Mouse (Mus musculus): ENCODE data around the gene Myo1d. TPM values are rescaled to one million over a fixed set of nuclear protein-coding genes. Genes with fewer than 3 reads are reported as not detected.
A peak's percentile ranks its signal among the peaks of the same experiment; 100 is the strongest.

Gene Myo1d
- polyA plus RNA-seq, 1 experiment from 2014 or later = 11.3 TPM

DNA sequence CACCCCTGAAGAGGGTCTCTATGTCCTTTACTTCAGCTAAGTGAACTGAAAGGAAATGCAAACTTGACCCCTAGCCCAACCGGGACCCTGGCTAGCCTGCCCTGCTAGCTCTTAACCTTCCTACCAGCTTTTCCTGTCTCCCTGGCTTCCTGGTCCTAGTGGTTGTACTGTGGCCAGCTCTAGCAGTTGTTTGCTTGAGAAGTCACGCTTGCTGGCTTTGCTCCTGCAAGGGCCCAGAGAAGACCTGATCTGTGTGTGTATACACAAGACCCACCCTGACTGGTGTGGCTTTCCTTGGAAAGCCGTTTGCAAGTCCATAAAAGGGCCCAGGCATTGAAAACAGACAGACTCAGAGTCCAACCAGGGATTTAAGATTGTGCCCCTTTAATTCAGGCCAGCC, 22.9 kb upstream of the Myo1d start:
- 41% methylated on average over 3 of the region's 3 CpGs for WGBS
- Histone ChIP-seq H3K27me3 (replicated peaks) (no peaks in the 10 kb centered on the region), H3K9ac (no peak overlapping the region), H3K36me3 (no peaks in the 10 kb centered on the region), H3K4me2 (no peak overlapping the region), H3K4me3 (no peak overlapping the region), H3K4me1 (replicated peaks) (peaks cover 6% of the 10 kb centered on the region), H3K9me3 (replicated peaks) (no peaks in the 10 kb centered on the region), H3K27ac (ENCODE audit: poor library complexity, severe bottlenecking) (no peak overlapping the region)
- no peak for ATAC-seq (ENCODE audit: insufficient number of reproducible peaks, low FRiP score)

DNA sequence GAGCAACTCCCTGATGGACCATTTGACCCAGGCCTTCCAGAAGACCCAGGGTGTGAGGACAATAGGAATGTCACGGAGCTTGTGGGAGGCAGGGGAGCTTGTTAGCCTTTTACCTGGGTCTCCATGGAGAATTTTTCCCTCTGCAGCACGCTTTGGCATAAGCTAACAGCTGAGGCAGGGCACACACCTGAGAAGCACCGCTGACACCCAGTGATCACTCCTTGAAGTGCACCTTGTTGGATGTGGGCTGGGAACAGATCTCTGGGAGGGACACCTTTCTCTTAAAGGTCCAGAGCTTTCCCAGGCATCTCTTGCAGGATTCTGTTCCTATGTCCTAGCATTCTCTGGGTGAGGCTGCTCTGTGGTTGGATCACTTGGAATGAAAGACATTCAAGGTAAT, 20.2 kb upstream of the Myo1d start:
- WGBS = 42% methylated on average over 3 of the region's 3 CpGs
- Histone ChIP-seq H3K4me3 (no peak overlapping the region), H3K27ac (ENCODE audit: poor library complexity, severe bottlenecking) (no peak overlapping the region), H3K4me2 (no peak overlapping the region), H3K9me3 (replicated peaks) (no peaks in the 10 kb centered on the region), H3K36me3 (no peaks in the 10 kb centered on the region), H3K27me3 (replicated peaks) (no peaks in the 10 kb centered on the region), H3K4me1 (replicated peaks) (peaks cover 6% of the 10 kb centered on the region), H3K9ac (no peak overlapping the region)
- ATAC-seq (ENCODE audit: insufficient number of reproducible peaks, low FRiP score) = no peak

DNA sequence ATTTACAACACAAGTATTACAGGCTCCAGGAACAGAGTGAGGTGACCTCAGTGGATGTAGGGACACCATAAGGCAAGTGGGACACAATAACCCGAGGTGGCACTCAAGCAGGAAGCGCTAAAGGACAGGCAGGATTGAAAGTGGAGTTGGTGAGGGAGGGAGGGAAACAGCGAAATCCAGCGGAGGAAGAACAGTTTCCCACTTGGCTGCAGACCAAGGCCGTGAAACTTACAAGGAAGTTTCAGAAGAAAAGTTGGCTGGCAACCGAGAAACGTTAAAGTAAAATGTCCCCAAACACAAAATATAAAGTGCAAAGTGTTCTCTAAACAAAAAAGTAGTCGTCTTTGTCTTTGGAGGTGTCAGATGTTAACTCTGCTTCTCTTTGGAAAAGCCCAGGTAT, 15.6 kb upstream of the Myo1d start:
- Histone ChIP-seq H3K4me1 (replicated peaks) (no peaks in the 10 kb centered on the region), H3K4me3 (no peak overlapping the region), H3K9me3 (replicated peaks) (no peaks in the 10 kb centered on the region), H3K36me3 (no peaks in the 10 kb centered on the region), H3K4me2 (no peak overlapping the region), H3K27ac (ENCODE audit: poor library complexity, severe bottlenecking) (no peak overlapping the region), H3K9ac (no peak overlapping the region), H3K27me3 (replicated peaks) (no peaks in the 10 kb centered on the region)
- 58% methylated on average over 8 of the region's 8 CpGs for WGBS
- ATAC-seq (ENCODE audit: insufficient number of reproducible peaks, low FRiP score) = no peak

DNA sequence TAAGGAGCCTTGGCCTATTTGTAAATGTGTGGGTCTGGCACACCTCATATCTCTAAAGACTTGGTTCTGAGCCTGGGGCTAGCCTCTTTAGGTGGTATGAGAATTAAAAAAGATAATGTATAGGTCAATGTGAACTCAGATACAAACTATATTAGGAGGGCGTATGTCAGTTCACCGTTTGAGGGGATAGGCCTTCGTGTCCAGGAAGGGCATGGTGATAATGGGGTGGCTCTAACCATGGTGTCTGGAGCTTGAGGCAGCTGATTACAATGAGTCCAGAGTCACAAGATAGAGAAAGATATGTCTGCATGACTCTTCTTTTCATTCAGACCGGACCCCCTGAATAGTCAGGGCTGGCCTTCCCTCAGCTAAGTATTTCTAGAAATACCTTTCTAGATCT, 14.5 kb upstream of the Myo1d start:
- H3K4me2 ChIP-seq = no peak overlapping the region
- no peaks in the 10 kb centered on the region for H3K36me3 ChIP-seq
- H3K27ac ChIP-seq (ENCODE audit: poor library complexity, severe bottlenecking) = no peak overlapping the region
- no peak overlapping the region for H3K9ac ChIP-seq
- H3K4me1 ChIP-seq (replicated peaks) = no peaks in the 10 kb centered on the region
- no peaks in the 10 kb centered on the region for H3K9me3 ChIP-seq (replicated peaks)
- ATAC-seq (ENCODE audit: insufficient number of reproducible peaks, low FRiP score) = no peak
- H3K27me3 ChIP-seq (replicated peaks) = no peaks in the 10 kb centered on the region
- no peak overlapping the region for H3K4me3 ChIP-seq
- 83% methylated on average over 4 of the region's 4 CpGs for WGBS

GRCm38 (mm10) chr11:80793386-80793785, 13.6 kb upstream of the Myo1d start:
- Histone ChIP-seq H3K9me3 (replicated peaks) (no peaks in the 10 kb centered on the region), H3K9ac (no peak overlapping the region), H3K36me3 (no peaks in the 10 kb centered on the region), H3K4me1 (replicated peaks) (no peaks in the 10 kb centered on the region), H3K27ac (ENCODE audit: poor library complexity, severe bottlenecking) (no peak overlapping the region), H3K4me3 (no peak overlapping the region), H3K4me2 (no peak overlapping the region), H3K27me3 (replicated peaks) (no peaks in the 10 kb centered on the region)
- no peak for ATAC-seq (ENCODE audit: insufficient number of reproducible peaks, low FRiP score)
- 83% methylated on average over 4 of the region's 4 CpGs for WGBS

- no peak overlapping the region for H3K9ac ChIP-seq
- 56% methylated on average over 3 of the region's 3 CpGs for WGBS
- no peaks in the 10 kb centered on the region for H3K36me3 ChIP-seq
- no peak for ATAC-seq (ENCODE audit: insufficient number of reproducible peaks, low FRiP score)
- H3K27me3 ChIP-seq (replicated peaks) = no peaks in the 10 kb centered on the region
- H3K4me2 ChIP-seq = no peak overlapping the region
- H3K27ac ChIP-seq (ENCODE audit: poor library complexity, severe bottlenecking) = no peak overlapping the region
- no peak overlapping the region for H3K4me3 ChIP-seq
- H3K4me1 ChIP-seq (replicated peaks) = no peaks in the 10 kb centered on the region
- H3K9me3 ChIP-seq (replicated peaks) = no peaks in the 10 kb centered on the region
Observed at GRCm38 (mm10) chr11:80791677-80792432, 12.0 kb upstream of the Myo1d start.

DNA sequence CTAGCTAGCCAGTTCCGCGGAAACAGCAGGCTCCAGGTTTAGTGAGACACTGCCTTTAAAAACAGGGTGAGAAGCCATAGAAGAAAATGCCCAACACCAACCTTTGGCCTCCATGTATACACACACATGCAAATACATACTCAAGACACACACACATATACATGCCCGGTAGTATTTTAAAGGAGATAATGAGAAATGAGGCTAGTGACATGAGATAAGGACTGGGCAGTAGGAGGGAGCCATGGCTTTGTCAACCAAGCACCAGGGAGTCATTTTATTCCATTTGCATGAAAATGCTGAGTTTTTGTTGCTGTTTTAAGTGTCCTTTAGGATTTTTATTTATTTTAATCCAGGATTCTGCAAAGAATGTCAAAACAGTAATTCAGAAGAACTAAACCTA, 10.6 kb upstream of the Myo1d start:
- Histone ChIP-seq H3K4me2 (no peak overlapping the region), H3K36me3 (no peaks in the 10 kb centered on the region), H3K9me3 (replicated peaks) (no peaks in the 10 kb centered on the region), H3K4me3 (no peak overlapping the region), H3K9ac (no peak overlapping the region), H3K4me1 (replicated peaks) (no peaks in the 10 kb centered on the region), H3K27me3 (replicated peaks) (no peaks in the 10 kb centered on the region), H3K27ac (ENCODE audit: poor library complexity, severe bottlenecking) (no peak overlapping the region)
- WGBS = 60% methylated on average over 3 of the region's 3 CpGs
- no peak for ATAC-seq (ENCODE audit: insufficient number of reproducible peaks, low FRiP score)

DNA sequence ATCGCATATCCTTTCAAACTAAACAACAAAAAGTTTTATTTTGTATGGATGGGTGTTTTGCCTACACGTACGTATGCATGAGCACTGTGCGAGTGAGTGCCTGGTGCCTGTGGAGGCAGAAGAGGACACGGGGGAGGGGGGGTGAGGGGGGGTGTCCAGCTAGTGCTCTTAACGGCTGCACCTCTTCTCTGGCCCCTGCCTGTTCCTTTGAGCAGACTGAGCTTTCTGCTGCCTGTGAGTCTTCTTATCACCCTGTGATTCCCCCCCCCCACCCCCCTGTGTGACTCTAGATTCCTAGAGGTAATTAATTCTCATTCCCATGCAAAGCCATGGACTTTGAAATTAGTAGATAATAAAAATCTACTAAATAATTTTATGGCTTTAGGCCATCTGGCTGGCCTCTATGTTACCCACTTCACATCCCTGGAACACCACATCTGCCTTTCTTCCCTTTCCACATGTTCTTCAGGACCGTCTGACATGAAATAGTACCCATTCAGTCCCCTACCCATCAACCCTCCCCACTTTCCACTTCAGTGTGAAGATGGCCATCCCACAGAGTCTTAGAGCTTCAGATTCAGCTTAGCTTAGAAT, 9.9 kb upstream of the Myo1d start:
- no peak for ATAC-seq (ENCODE audit: insufficient number of reproducible peaks, low FRiP score)
- H3K9ac ChIP-seq = no peak overlapping the region
- H3K27me3 ChIP-seq (replicated peaks) = no peaks in the 10 kb centered on the region
- no peaks in the 10 kb centered on the region for H3K9me3 ChIP-seq (replicated peaks)
- H3K36me3 ChIP-seq = no peaks in the 10 kb centered on the region
- no peaks in the 10 kb centered on the region for H3K4me1 ChIP-seq (replicated peaks)
- WGBS = 50% methylated on average over 7 of the region's 7 CpGs
- no peak overlapping the region for H3K4me3 ChIP-seq
- H3K4me2 ChIP-seq = no peak overlapping the region
- no peak overlapping the region for H3K27ac ChIP-seq (ENCODE audit: poor library complexity, severe bottlenecking)

- H3K9ac ChIP-seq = no peak overlapping the region
- no peaks in the 10 kb centered on the region for H3K9me3 ChIP-seq (replicated peaks)
- H3K4me2 ChIP-seq = no peak overlapping the region
- 66% methylated on average over 5 of the region's 5 CpGs for WGBS
- peaks cover 6% of the 10 kb centered on the region for H3K4me1 ChIP-seq (replicated peaks)
- no peaks in the 10 kb centered on the region for H3K27me3 ChIP-seq (replicated peaks)
- no peak for ATAC-seq (ENCODE audit: insufficient number of reproducible peaks, low FRiP score)
- H3K36me3 ChIP-seq = no peaks in the 10 kb centered on the region
- H3K27ac ChIP-seq (ENCODE audit: poor library complexity, severe bottlenecking) = no peak overlapping the region
- no peak overlapping the region for H3K4me3 ChIP-seq
Observed at GRCm38 (mm10) chr11:80785672-80786071, 5.8 kb upstream of the Myo1d start.

DNA sequence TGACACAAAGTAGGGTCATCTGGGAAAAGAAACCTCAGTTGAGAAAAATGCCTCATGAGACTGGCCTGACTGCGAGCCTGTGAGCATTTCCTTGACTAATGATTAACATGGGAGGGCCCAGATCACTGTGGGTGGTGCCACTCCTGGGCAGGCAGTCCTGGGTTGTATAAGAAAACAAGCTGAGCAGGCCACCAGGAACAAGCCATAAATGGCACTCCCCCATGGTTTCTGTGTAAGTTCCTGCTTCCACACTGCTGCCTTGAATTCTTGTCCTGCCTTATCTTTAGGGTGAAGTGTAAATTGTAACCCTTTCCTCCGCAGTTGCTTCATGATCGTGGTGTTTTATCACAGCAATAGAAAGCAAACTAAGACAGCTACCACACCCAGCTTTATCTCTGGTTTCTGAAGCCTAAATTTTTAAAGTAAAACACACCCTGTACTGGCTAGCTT, 4.5 kb upstream of the Myo1d start:
- Histone ChIP-seq H3K27me3 (replicated peaks) (no peaks in the 10 kb centered on the region), H3K4me1 (replicated peaks) (peaks cover 6% of the 10 kb centered on the region), H3K4me2 (peak overlapping the region; percentile 13; the same call in 1 of the 2 replicates), H3K9me3 (replicated peaks) (no peaks in the 10 kb centered on the region), H3K9ac (no peak overlapping the region), H3K36me3 (no peaks in the 10 kb centered on the region), H3K27ac (ENCODE audit: poor library complexity, severe bottlenecking) (peak overlapping the region; percentile 62), H3K4me3 (no peak overlapping the region)
- WGBS = 3% methylated on average over 3 of the region's 3 CpGs
- ATAC-seq (ENCODE audit: insufficient number of reproducible peaks, low FRiP score) = 0 out of 2 replicates have a peak, but pooled peaks have one; percentile 43

DNA sequence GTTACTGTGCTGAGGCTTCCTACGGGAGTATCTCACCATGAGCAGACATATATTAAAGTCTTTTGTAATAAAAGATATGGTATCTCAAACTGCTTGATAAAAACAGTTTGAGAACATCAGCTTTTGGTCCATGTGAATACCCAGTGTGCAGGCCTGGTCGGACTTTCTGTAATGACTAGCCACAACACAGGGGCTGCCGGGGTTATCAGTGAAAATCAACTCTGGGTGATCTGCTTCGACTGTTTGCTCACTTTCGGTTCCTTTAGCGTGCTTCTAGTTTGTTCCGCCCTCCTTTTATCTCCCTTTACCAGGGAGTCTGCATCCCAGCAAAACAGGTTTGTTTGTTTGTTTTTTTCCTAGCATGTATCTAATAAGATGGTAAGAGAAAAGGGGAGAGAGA, 3.6 kb upstream of the Myo1d start:
- peaks cover 6% of the 10 kb centered on the region for H3K4me1 ChIP-seq (replicated peaks)
- no peak for ATAC-seq (ENCODE audit: insufficient number of reproducible peaks, low FRiP score)
- no peaks in the 10 kb centered on the region for H3K36me3 ChIP-seq
- H3K9me3 ChIP-seq (replicated peaks) = no peaks in the 10 kb centered on the region
- H3K9ac ChIP-seq = no peak overlapping the region
- no peak overlapping the region for H3K4me3 ChIP-seq
- H3K27me3 ChIP-seq (replicated peaks) = no peaks in the 10 kb centered on the region
- no peak overlapping the region for H3K27ac ChIP-seq (ENCODE audit: poor library complexity, severe bottlenecking)
- H3K4me2 ChIP-seq = no peak overlapping the region
- WGBS = 42% methylated on average over 7 of the region's 7 CpGs

- ATAC-seq (ENCODE audit: insufficient number of reproducible peaks, low FRiP score) = no peak
- Histone ChIP-seq H3K27me3 (replicated peaks) (no peaks in the 10 kb centered on the region), H3K4me3 (no peak overlapping the region), H3K27ac (ENCODE audit: poor library complexity, severe bottlenecking) (no peak overlapping the region), H3K36me3 (no peaks in the 10 kb centered on the region), H3K9ac (no peak overlapping the region), H3K4me2 (no peak overlapping the region), H3K4me1 (replicated peaks) (peaks cover 11% of the 10 kb centered on the region), H3K9me3 (replicated peaks) (no peaks in the 10 kb centered on the region)
- 85% methylated on average over 2 of the region's 2 CpGs for WGBS
Observed at GRCm38 (mm10) chr11:80781535-80781934, 1.7 kb upstream of the Myo1d start.
